Comparison of ENCODE assay signal across 1 mouse cellular context in the genomic region with DNA sequence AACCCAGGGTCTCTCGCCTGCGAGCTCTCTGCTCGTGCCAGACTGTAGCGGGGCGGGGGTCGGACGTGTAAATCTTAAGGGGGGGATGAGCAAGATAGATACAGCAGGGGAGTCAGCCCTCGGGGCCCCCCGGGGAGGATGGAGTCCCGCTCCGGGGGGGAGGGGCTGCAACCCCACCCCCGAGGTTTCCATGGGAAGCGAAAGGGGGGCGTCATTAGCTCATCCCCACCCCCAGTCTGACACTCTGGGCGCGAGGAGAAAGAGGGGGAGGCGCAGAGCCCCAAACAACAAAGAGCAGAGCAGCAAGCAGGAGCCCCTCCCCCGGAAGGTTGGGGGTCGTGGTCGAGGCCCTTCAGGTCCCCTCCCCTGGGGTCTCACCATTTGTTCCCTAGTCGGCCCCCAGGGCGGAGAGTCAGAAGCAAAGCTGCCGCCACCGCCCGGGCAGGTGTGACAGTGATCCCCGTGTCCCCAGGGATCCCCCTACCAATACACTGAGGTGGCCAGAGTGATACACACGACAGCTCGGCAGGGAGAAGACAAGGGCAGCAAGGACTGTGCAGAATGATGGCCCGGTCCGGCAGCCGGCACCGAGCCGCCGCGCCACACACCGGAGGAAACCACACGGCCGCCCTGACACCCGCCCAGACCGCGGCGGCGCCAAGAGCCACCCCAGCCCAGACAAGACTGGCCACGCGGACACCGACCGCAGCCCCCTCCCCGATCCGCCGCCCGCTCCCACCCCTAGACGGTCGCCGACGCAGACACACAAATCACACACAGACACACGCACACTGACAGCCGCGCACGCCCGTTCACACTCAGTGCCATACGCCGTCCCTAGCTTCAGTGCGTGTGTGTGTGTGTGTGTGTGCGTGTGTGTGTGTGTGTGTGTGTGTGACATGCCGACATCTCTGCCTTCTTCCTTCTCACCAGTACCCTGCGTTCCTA.
TF ChIP-seq lines count a peak whose summit lies in the region.

No protein-coding gene starts in this region.

TF ChIP-seq in CH12.LX, 34 proteins besides CTCF, POLR2A, EP300 and RAD21:
- no peak for TF ChIP-seq USF1 (IDR thresholded peaks at IDR 0.05; ENCODE audit: low read depth, low read length)
- TF ChIP-seq MAZ (IDR thresholded peaks at IDR 0.05; ENCODE audit: low read depth, low read length) = no peak
- TF ChIP-seq MYC (IDR thresholded peaks at IDR 0.05; ENCODE audit: low read depth, low read length) = no peak
- TF ChIP-seq UBTF (IDR thresholded peaks at IDR 0.05; ENCODE audit: low read depth, low read length) = 0 out of 2 replicates have a peak, but pooled peaks have one; percentile 17
